Mouse (Mus musculus): ENCODE results near the gene Znrf3. TPM values are rescaled to one million over a fixed set of nuclear protein-coding genes. Genes with fewer than 3 reads are reported as not detected.

The Znrf3 gene
- polyA plus RNA-seq, 1 experiment from 2014 or later: 4.9 TPM

DNA sequence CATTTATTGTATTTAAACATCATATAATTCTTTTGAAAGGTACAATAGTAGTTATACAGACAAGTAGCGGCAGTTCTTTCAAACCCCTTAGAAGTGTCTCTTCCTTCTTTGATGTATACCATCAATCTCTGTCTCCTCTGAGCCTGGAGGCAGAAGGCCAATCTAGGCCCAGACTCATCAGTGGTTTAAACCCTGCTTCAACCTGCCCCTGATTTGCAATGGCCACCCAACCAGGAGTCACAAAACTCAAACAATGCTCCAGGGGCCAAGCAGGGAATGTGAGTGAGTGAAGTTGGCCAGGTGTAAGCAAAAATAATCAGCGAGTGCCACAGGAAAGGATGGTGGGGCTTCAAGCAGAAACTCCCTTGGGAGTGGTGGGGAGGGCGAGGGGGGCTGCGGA, 6.1 kb upstream of the Znrf3 start:
- Histone ChIP-seq H3K9me3 (replicated peaks; ENCODE audit: control insufficient read depth, low read length) (no peaks in the 10 kb centered on the region), H3K4me2 (ENCODE audit: low read length) (no peak overlapping the region), H3K36me3 (ENCODE audit: control insufficient read depth, insufficient read depth, low read length) (no peaks in the 10 kb centered on the region), H3K27ac (ENCODE audit: low read depth, low read length) (no peak overlapping the region), H3K4me3 (ENCODE audit: low read depth, low read length) (no peak overlapping the region), H3K9ac (ENCODE audit: low read length) (no peak overlapping the region), H3K27me3 (replicated peaks; ENCODE audit: control insufficient read depth, insufficient read depth, low read length) (no peaks in the 10 kb centered on the region), H3K4me1 (ENCODE audit: control insufficient read depth, insufficient read depth, low read length) (no peaks in the 10 kb centered on the region)
- no peak for DNase-seq (ENCODE audit: low spot score)
- no peak for ATAC-seq
- 94% methylated on average over 4 of the region's 4 CpGs for WGBS

- Histone ChIP-seq H3K27me3 (replicated peaks; ENCODE audit: control insufficient read depth, insufficient read depth, low read length) (0 out of 2 replicates have a peak, but pooled peaks cover 5% of the 10 kb centered on the region), H3K27ac (ENCODE audit: low read depth, low read length) (no peak overlapping the region), H3K4me3 (ENCODE audit: low read depth, low read length) (peak overlapping the region; percentile 79), H3K9me3 (replicated peaks; ENCODE audit: control insufficient read depth, low read length) (no peaks in the 10 kb centered on the region), H3K36me3 (ENCODE audit: control insufficient read depth, insufficient read depth, low read length) (no peaks in the 10 kb centered on the region), H3K9ac (ENCODE audit: low read length) (peak overlapping the region; percentile 35; the same call in 1 of the 2 replicates), H3K4me2 (ENCODE audit: low read length) (peak overlapping the region; percentile 91), H3K4me1 (ENCODE audit: control insufficient read depth, insufficient read depth, low read length) (peaks cover 5% of the 10 kb centered on the region; the same call in 1 of the 2 replicates)
- 20% methylated on average over 11 of the region's 11 CpGs for WGBS
- peak; percentile 30 for ATAC-seq
- no peak for DNase-seq (ENCODE audit: low spot score)
Measured at GRCm38 (mm10) chr11:5445452-5445953, 856 bp upstream of the Znrf3 start.

- DNase-seq (ENCODE audit: low spot score) (peak; percentile 32), ATAC-seq (peak; percentile 25)
- H3K9ac ChIP-seq (ENCODE audit: low read length): peak overlapping the region; percentile 76
- H3K27me3 ChIP-seq (replicated peaks; ENCODE audit: control insufficient read depth, insufficient read depth, low read length): 0 out of 2 replicates have a peak, but pooled peaks cover 5% of the 10 kb centered on the region
- no peaks in the 10 kb centered on the region for H3K36me3 ChIP-seq (ENCODE audit: control insufficient read depth, insufficient read depth, low read length)
- peak overlapping the region; percentile 91 for H3K4me2 ChIP-seq (ENCODE audit: low read length)
- peak overlapping the region; percentile 79 for H3K4me3 ChIP-seq (ENCODE audit: low read depth, low read length)
- WGBS: 0% methylated on average over 16 of the region's 57 CpGs
- peaks cover 5% of the 10 kb centered on the region; the same call in 1 of the 2 replicates for H3K4me1 ChIP-seq (ENCODE audit: control insufficient read depth, insufficient read depth, low read length)
- no peaks in the 10 kb centered on the region for H3K9me3 ChIP-seq (replicated peaks; ENCODE audit: control insufficient read depth, low read length)
- peak overlapping the region; percentile 52; the same call in 1 of the 2 replicates for H3K27ac ChIP-seq (ENCODE audit: low read depth, low read length)
Measured at GRCm38 (mm10) chr11:5444234-5444598, 431 bp downstream of the Znrf3 start.

DNA sequence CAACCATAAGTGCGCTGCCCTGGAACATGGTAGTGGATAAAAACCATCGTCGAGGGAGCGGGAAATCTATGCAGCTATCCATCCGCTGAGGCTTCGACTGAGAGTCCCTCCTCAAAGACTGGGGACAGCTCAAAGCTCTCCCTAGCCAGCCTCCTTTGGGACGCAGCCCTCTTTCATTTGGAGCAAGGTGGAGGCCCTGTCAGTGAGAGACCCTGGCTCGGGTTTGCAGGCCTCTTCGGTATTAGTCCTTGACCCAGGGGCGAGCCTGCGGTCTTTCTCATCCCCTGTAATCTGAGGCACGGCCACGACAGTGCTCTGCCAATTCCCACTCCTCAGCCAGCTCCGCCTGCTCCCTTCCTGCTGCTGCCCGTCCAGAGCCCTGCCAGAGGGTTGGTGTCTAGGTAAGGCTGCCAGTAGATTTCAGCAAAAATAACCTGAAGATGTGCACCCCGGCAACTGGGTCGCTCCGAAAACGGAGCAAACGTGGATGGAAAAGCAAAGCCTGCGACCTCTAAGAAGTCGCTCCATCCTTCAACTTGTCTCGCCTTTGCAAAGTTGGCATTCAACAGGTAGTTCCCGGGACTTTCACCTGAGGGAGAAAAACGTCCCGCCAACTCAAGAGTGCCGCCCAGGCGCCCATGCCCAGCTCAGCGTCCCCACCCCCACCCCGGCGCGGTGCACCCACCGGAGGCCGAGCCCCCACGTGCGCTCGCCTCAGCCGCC, 975 bp downstream of the Znrf3 start:
- Histone ChIP-seq H3K9ac (ENCODE audit: low read length) (peak overlapping the region; percentile 76), H3K4me2 (ENCODE audit: low read length) (peak overlapping the region; percentile 91), H3K36me3 (ENCODE audit: control insufficient read depth, insufficient read depth, low read length) (no peaks in the 10 kb centered on the region), H3K27ac (ENCODE audit: low read depth, low read length) (peak overlapping the region; percentile 52; the same call in 1 of the 2 replicates), H3K4me1 (ENCODE audit: control insufficient read depth, insufficient read depth, low read length) (peaks cover 5% of the 10 kb centered on the region; the same call in 1 of the 2 replicates), H3K27me3 (replicated peaks; ENCODE audit: control insufficient read depth, insufficient read depth, low read length) (0 out of 2 replicates have a peak, but pooled peaks cover 5% of the 10 kb centered on the region), H3K9me3 (replicated peaks; ENCODE audit: control insufficient read depth, low read length) (no peaks in the 10 kb centered on the region), H3K4me3 (ENCODE audit: low read depth, low read length) (peak overlapping the region; percentile 79)
- ATAC-seq (no peak; the same call in 1 of the 2 replicates), DNase-seq (ENCODE audit: low spot score) (peak; percentile 27)
- under 1% methylated on average over 38 of the region's 38 CpGs for WGBS

- ATAC-seq (no peak), DNase-seq (ENCODE audit: low spot score) (no peak)
- no peaks in the 10 kb centered on the region for H3K9me3 ChIP-seq (replicated peaks; ENCODE audit: control insufficient read depth, low read length)
- H3K36me3 ChIP-seq (ENCODE audit: control insufficient read depth, insufficient read depth, low read length): no peaks in the 10 kb centered on the region
- peak overlapping the region; percentile 79 for H3K4me3 ChIP-seq (ENCODE audit: low read depth, low read length)
- H3K4me1 ChIP-seq (ENCODE audit: control insufficient read depth, insufficient read depth, low read length): peaks cover 5% of the 10 kb centered on the region; the same call in 1 of the 2 replicates
- peak overlapping the region; percentile 91 for H3K4me2 ChIP-seq (ENCODE audit: low read length)
- 8% methylated on average over 3 of the region's 3 CpGs for WGBS
- H3K27me3 ChIP-seq (replicated peaks; ENCODE audit: control insufficient read depth, insufficient read depth, low read length): 0 out of 2 replicates have a peak, but pooled peaks cover 5% of the 10 kb centered on the region
- H3K9ac ChIP-seq (ENCODE audit: low read length): no peak overlapping the region; the same call in 1 of the 2 replicates
- H3K27ac ChIP-seq (ENCODE audit: low read depth, low read length): no peak overlapping the region
Measured at GRCm38 (mm10) chr11:5442590-5443021, 2.0 kb downstream of the Znrf3 start.

GRCm38 (mm10) chr11:5437646-5438045, 7.0 kb downstream of the Znrf3 start:
- Histone ChIP-seq H3K4me3 (ENCODE audit: low read depth, low read length) (no peak overlapping the region), H3K27me3 (replicated peaks; ENCODE audit: control insufficient read depth, insufficient read depth, low read length) (no peaks in the 10 kb centered on the region), H3K9ac (ENCODE audit: low read length) (no peak overlapping the region), H3K36me3 (ENCODE audit: control insufficient read depth, insufficient read depth, low read length) (no peaks in the 10 kb centered on the region), H3K27ac (ENCODE audit: low read depth, low read length) (no peak overlapping the region), H3K9me3 (replicated peaks; ENCODE audit: control insufficient read depth, low read length) (no peaks in the 10 kb centered on the region), H3K4me2 (ENCODE audit: low read length) (no peak overlapping the region), H3K4me1 (ENCODE audit: control insufficient read depth, insufficient read depth, low read length) (no peaks in the 10 kb centered on the region)
- ATAC-seq: no peak
- DNase-seq (ENCODE audit: low spot score): no peak
- 90% methylated on average over 2 of the region's 2 CpGs for WGBS

DNA sequence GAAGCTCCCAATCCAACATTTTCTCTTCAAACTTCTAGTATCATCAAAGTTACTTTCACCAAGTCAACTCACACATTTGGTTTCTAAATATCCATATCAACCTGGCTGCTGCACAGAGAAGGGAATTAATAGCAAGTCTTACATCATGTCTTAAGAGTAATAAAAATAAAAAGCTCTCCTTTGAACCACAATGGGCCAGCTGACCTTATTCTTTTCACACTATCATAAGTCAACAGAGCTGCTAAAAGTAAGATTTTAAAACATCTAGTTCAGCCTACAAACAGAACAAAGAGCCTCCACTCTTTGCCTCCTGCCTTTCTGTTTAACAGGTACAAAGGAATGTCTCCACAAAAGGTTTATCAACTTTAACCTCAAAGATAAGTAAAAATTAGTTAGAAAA, 7.7 kb downstream of the Znrf3 start:
- Histone ChIP-seq H3K4me3 (ENCODE audit: low read depth, low read length) (no peak overlapping the region), H3K9ac (ENCODE audit: low read length) (no peak overlapping the region), H3K27me3 (replicated peaks; ENCODE audit: control insufficient read depth, insufficient read depth, low read length) (no peaks in the 10 kb centered on the region), H3K9me3 (replicated peaks; ENCODE audit: control insufficient read depth, low read length) (no peaks in the 10 kb centered on the region), H3K27ac (ENCODE audit: low read depth, low read length) (no peak overlapping the region), H3K36me3 (ENCODE audit: control insufficient read depth, insufficient read depth, low read length) (no peaks in the 10 kb centered on the region), H3K4me1 (ENCODE audit: control insufficient read depth, insufficient read depth, low read length) (no peaks in the 10 kb centered on the region), H3K4me2 (ENCODE audit: low read length) (no peak overlapping the region)
- ATAC-seq (no peak), DNase-seq (ENCODE audit: low spot score) (no peak)

GRCm38 (mm10) chr11:5435493-5435892, 9.2 kb downstream of the Znrf3 start:
- no peaks in the 10 kb centered on the region for H3K36me3 ChIP-seq (ENCODE audit: control insufficient read depth, insufficient read depth, low read length)
- no peak overlapping the region for H3K4me2 ChIP-seq (ENCODE audit: low read length)
- WGBS: 90% methylated on average over 1 of the region's 1 CpGs
- no peak for DNase-seq (ENCODE audit: low spot score)
- ATAC-seq: no peak
- no peak overlapping the region for H3K4me3 ChIP-seq (ENCODE audit: low read depth, low read length)
- H3K9ac ChIP-seq (ENCODE audit: low read length): no peak overlapping the region
- no peaks in the 10 kb centered on the region for H3K4me1 ChIP-seq (ENCODE audit: control insufficient read depth, insufficient read depth, low read length)
- H3K27me3 ChIP-seq (replicated peaks; ENCODE audit: control insufficient read depth, insufficient read depth, low read length): no peaks in the 10 kb centered on the region
- H3K27ac ChIP-seq (ENCODE audit: low read depth, low read length): no peak overlapping the region
- no peaks in the 10 kb centered on the region for H3K9me3 ChIP-seq (replicated peaks; ENCODE audit: control insufficient read depth, low read length)

DNA sequence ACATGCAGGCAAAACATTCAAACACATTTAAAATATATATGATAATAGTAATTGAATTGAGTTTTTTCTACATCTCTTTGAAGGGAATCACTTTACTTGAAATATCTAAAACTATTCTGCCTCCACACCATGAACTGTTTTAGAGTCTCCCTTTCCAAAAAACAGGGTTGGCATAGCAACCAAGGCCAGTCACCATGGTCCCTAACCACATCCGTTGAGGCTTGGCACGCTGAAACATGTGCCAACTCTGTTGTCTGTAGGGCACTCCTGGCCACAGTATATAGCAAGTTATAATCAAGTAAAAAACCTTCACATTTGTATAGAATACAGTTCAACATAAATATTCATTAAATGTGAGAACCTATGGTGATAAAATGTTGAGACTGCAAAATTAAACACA, 12.3 kb downstream of the Znrf3 start:
- WGBS: 59% methylated on average over 2 of the region's 2 CpGs
- Histone ChIP-seq H3K9me3 (replicated peaks; ENCODE audit: control insufficient read depth, low read length) (no peaks in the 10 kb centered on the region), H3K36me3 (ENCODE audit: control insufficient read depth, insufficient read depth, low read length) (no peaks in the 10 kb centered on the region), H3K4me1 (ENCODE audit: control insufficient read depth, insufficient read depth, low read length) (no peaks in the 10 kb centered on the region), H3K4me2 (ENCODE audit: low read length) (no peak overlapping the region), H3K4me3 (ENCODE audit: low read depth, low read length) (no peak overlapping the region), H3K9ac (ENCODE audit: low read length) (no peak overlapping the region), H3K27me3 (replicated peaks; ENCODE audit: control insufficient read depth, insufficient read depth, low read length) (no peaks in the 10 kb centered on the region), H3K27ac (ENCODE audit: low read depth, low read length) (no peak overlapping the region)
- peak; percentile 12 for DNase-seq (ENCODE audit: low spot score)
- no peak for ATAC-seq

Data from forebrain, embryonic 14.5 days (tissue).